ENCODE assay signal across 14 mouse cellular contexts in the genomic region with DNA sequence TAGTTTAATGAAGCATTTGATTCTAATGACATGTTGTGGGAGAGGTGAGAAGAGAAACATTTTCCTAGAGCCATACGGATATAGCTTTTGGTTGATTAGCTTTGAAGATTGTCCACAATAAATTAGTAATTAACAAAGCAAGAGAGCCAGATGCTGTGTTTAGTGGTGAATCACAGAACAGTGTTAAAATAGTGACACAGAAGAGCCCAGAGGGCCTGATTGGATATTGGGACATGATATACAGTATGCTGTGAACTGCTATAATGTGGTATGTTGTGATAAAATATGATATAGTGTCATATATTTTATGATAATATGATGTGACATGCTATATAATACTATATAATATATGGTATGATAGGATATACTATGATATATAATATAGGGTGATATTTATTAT.
"Had no signal": no experiment of that assay in that cellular context is flagged by ENCODE, and none has a peak within 500 bp of the region (broad histone marks: within the 10 kb centered on the region; RNA-seq: fewer than 3 reads in every experiment).

No protein-coding gene starts in this region.

- H3K27ac ChIP-seq: left cerebral cortex, adult 2 months; limb, embryonic 10.5 days; liver, embryonic 15.5 days; midbrain, embryonic 10.5 days; stomach, embryonic 15.5 days had no signal

- ATAC-seq: lung, postnatal 0 days had no signal

- H3K36me3 ChIP-seq: limb, embryonic 10.5 days; liver, embryonic 15.5 days; midbrain, embryonic 10.5 days; stomach, embryonic 15.5 days had no signal

- H3K9me3 ChIP-seq: limb, embryonic 10.5 days; liver, embryonic 15.5 days; midbrain, embryonic 10.5 days; stomach, embryonic 15.5 days had no signal

- DNase-seq: kidney, postnatal 25 days; lung, adult 2 months; lung, postnatal 4 days; midbrain, embryonic 14.5 days; thymus, adult 2 months; thymus, postnatal 36 days had no signal

- H3K27me3 ChIP-seq: liver, embryonic 15.5 days; stomach, embryonic 15.5 days had no signal

- H3K9ac ChIP-seq: liver, embryonic 15.5 days; stomach, embryonic 15.5 days had no signal

- H3K4me2 ChIP-seq: liver, embryonic 11.5 days; liver, embryonic 15.5 days; stomach, embryonic 15.5 days had no signal

- H3K4me3 ChIP-seq: left cerebral cortex, adult 2 months; limb, embryonic 10.5 days; liver, embryonic 15.5 days; midbrain, embryonic 10.5 days; myocyte; stomach, embryonic 15.5 days had no signal

- H3K4me1 ChIP-seq: limb, embryonic 10.5 days; liver, embryonic 15.5 days; midbrain, embryonic 10.5 days; stomach, embryonic 15.5 days had no signal
